Mouse (Mus musculus): ENCODE measurements at regions not wholly inside any gene's neighbourhood (a gene's known extent, or its start where the extent isn't known, plus 50 kb on each side); places are given as distances from the start of the nearest gene placed in this dataset.

GRCm38 (mm10) chr17:9759421-9759852, 89.9 kb upstream of the Pabpc6 start:
- H3K4me2 ChIP-seq (replicated peaks) = no peak overlapping the region
- no peaks in the 10 kb centered on the region; the same call in none of the 2 replicates for H3K27me3 ChIP-seq (replicated peaks)
- H3K27ac ChIP-seq = no peak overlapping the region
- H3K4me3 ChIP-seq (replicated peaks) = no peak overlapping the region
- no peaks in the 10 kb centered on the region for H3K9me3 ChIP-seq
- no peak for ATAC-seq
- H3K36me3 ChIP-seq = no peaks in the 10 kb centered on the region
- no peaks in the 10 kb centered on the region for H3K4me1 ChIP-seq (replicated peaks)
- H3K9ac ChIP-seq = no peak overlapping the region
- WGBS = 40% methylated on average over 7 of the region's 7 CpGs

- no peaks in the 10 kb centered on the region for H3K36me3 ChIP-seq
- H3K4me2 ChIP-seq (replicated peaks) = no peak overlapping the region
- no peaks in the 10 kb centered on the region; the same call in none of the 2 replicates for H3K27me3 ChIP-seq (replicated peaks)
- no peak overlapping the region for H3K4me3 ChIP-seq (replicated peaks)
- H3K9me3 ChIP-seq = no peaks in the 10 kb centered on the region
- H3K27ac ChIP-seq = no peak overlapping the region
- 97% methylated on average over 4 of the region's 4 CpGs for WGBS
- no peak for ATAC-seq
- no peak overlapping the region for H3K9ac ChIP-seq
- no peaks in the 10 kb centered on the region for H3K4me1 ChIP-seq (replicated peaks)
Measured at GRCm38 (mm10) chr17:9757725-9758251, 88.3 kb upstream of the Pabpc6 start.

GRCm38 (mm10) chr17:9756675-9757074, 87.2 kb upstream of the Pabpc6 start:
- Histone ChIP-seq H3K4me2 (replicated peaks) (no peak overlapping the region), H3K4me1 (replicated peaks) (no peaks in the 10 kb centered on the region), H3K9me3 (no peaks in the 10 kb centered on the region), H3K27ac (no peak overlapping the region), H3K4me3 (replicated peaks) (no peak overlapping the region), H3K36me3 (no peaks in the 10 kb centered on the region), H3K9ac (no peak overlapping the region), H3K27me3 (replicated peaks) (no peaks in the 10 kb centered on the region; the same call in none of the 2 replicates)
- 82% methylated on average over 12 of the region's 12 CpGs for WGBS
- ATAC-seq = no peak

GRCm38 (mm10) chr17:9756196-9756595, 86.7 kb upstream of the Pabpc6 start:
- 60% methylated on average over 3 of the region's 3 CpGs for WGBS
- no peaks in the 10 kb centered on the region for H3K36me3 ChIP-seq
- no peaks in the 10 kb centered on the region for H3K9me3 ChIP-seq
- H3K27me3 ChIP-seq (replicated peaks) = no peaks in the 10 kb centered on the region; the same call in none of the 2 replicates
- no peak overlapping the region for H3K27ac ChIP-seq
- no peak overlapping the region for H3K9ac ChIP-seq
- no peak overlapping the region for H3K4me3 ChIP-seq (replicated peaks)
- no peaks in the 10 kb centered on the region for H3K4me1 ChIP-seq (replicated peaks)
- no peak for ATAC-seq
- H3K4me2 ChIP-seq (replicated peaks) = no peak overlapping the region

- no peaks in the 10 kb centered on the region for H3K9me3 ChIP-seq
- H3K27ac ChIP-seq = no peak overlapping the region
- no peak overlapping the region for H3K4me3 ChIP-seq (replicated peaks)
- ATAC-seq = no peak
- H3K4me1 ChIP-seq (replicated peaks) = no peaks in the 10 kb centered on the region
- no peaks in the 10 kb centered on the region for H3K36me3 ChIP-seq
- H3K27me3 ChIP-seq (replicated peaks) = no peaks in the 10 kb centered on the region; the same call in none of the 2 replicates
- H3K9ac ChIP-seq = no peak overlapping the region
- WGBS = 81% methylated on average over 4 of the region's 4 CpGs
- H3K4me2 ChIP-seq (replicated peaks) = no peak overlapping the region
Measured at GRCm38 (mm10) chr17:9755576-9755975, 86.1 kb upstream of the Pabpc6 start.

- no peaks in the 10 kb centered on the region for H3K4me1 ChIP-seq (replicated peaks)
- H3K4me2 ChIP-seq (replicated peaks) = no peak overlapping the region
- no peak for ATAC-seq
- H3K9me3 ChIP-seq = no peaks in the 10 kb centered on the region
- H3K36me3 ChIP-seq = no peaks in the 10 kb centered on the region
- no peaks in the 10 kb centered on the region; the same call in none of the 2 replicates for H3K27me3 ChIP-seq (replicated peaks)
- H3K27ac ChIP-seq = no peak overlapping the region
- no peak overlapping the region for H3K9ac ChIP-seq
- H3K4me3 ChIP-seq (replicated peaks) = no peak overlapping the region
- 88% methylated on average over 2 of the region's 2 CpGs for WGBS
Measured at GRCm38 (mm10) chr17:9754884-9755405, 85.4 kb upstream of the Pabpc6 start.

GRCm38 (mm10) chr17:9752848-9753247, 83.3 kb upstream of the Pabpc6 start:
- Histone ChIP-seq H3K4me2 (replicated peaks) (no peak overlapping the region), H3K9ac (no peak overlapping the region), H3K4me1 (replicated peaks) (no peaks in the 10 kb centered on the region), H3K27ac (no peak overlapping the region), H3K9me3 (no peaks in the 10 kb centered on the region), H3K36me3 (no peaks in the 10 kb centered on the region), H3K27me3 (replicated peaks) (no peaks in the 10 kb centered on the region; the same call in none of the 2 replicates), H3K4me3 (replicated peaks) (no peak overlapping the region)
- ATAC-seq = no peak
- WGBS = 82% methylated on average over 4 of the region's 4 CpGs

GRCm38 (mm10) chr17:9751348-9752170, 82.0 kb upstream of the Pabpc6 start:
- no peak overlapping the region for H3K4me3 ChIP-seq (replicated peaks)
- no peak overlapping the region for H3K27ac ChIP-seq
- H3K9ac ChIP-seq = no peak overlapping the region
- no peaks in the 10 kb centered on the region for H3K9me3 ChIP-seq
- WGBS = 51% methylated on average over 13 of the region's 13 CpGs
- no peaks in the 10 kb centered on the region for H3K36me3 ChIP-seq
- ATAC-seq = no peak
- no peak overlapping the region for H3K4me2 ChIP-seq (replicated peaks)
- no peaks in the 10 kb centered on the region for H3K4me1 ChIP-seq (replicated peaks)
- no peaks in the 10 kb centered on the region for H3K27me3 ChIP-seq (replicated peaks)

GRCm38 (mm10) chr17:9750046-9750445, 80.5 kb upstream of the Pabpc6 start:
- no peaks in the 10 kb centered on the region for H3K36me3 ChIP-seq
- no peak overlapping the region for H3K27ac ChIP-seq
- H3K9me3 ChIP-seq = no peaks in the 10 kb centered on the region
- no peak overlapping the region for H3K4me2 ChIP-seq (replicated peaks)
- ATAC-seq = no peak
- no peak overlapping the region for H3K9ac ChIP-seq
- 85% methylated on average over 8 of the region's 8 CpGs for WGBS
- no peaks in the 10 kb centered on the region for H3K27me3 ChIP-seq (replicated peaks)
- H3K4me1 ChIP-seq (replicated peaks) = no peaks in the 10 kb centered on the region
- H3K4me3 ChIP-seq (replicated peaks) = no peak overlapping the region

GRCm38 (mm10) chr17:9749301-9749700, 79.8 kb upstream of the Pabpc6 start:
- 96% methylated on average over 3 of the region's 3 CpGs for WGBS
- no peaks in the 10 kb centered on the region for H3K27me3 ChIP-seq (replicated peaks)
- H3K9ac ChIP-seq = no peak overlapping the region
- H3K4me2 ChIP-seq (replicated peaks) = no peak overlapping the region
- no peaks in the 10 kb centered on the region for H3K36me3 ChIP-seq
- ATAC-seq = no peak
- no peaks in the 10 kb centered on the region for H3K9me3 ChIP-seq
- no peak overlapping the region for H3K27ac ChIP-seq
- no peaks in the 10 kb centered on the region for H3K4me1 ChIP-seq (replicated peaks)
- H3K4me3 ChIP-seq (replicated peaks) = no peak overlapping the region

GRCm38 (mm10) chr17:9747893-9748292, 78.4 kb upstream of the Pabpc6 start:
- no peak for ATAC-seq
- no peak overlapping the region for H3K9ac ChIP-seq
- no peak overlapping the region for H3K27ac ChIP-seq
- H3K27me3 ChIP-seq (replicated peaks) = no peaks in the 10 kb centered on the region
- WGBS = 82% methylated on average over 2 of the region's 2 CpGs
- no peaks in the 10 kb centered on the region for H3K36me3 ChIP-seq
- no peaks in the 10 kb centered on the region for H3K4me1 ChIP-seq (replicated peaks)
- no peaks in the 10 kb centered on the region for H3K9me3 ChIP-seq
- no peak overlapping the region for H3K4me3 ChIP-seq (replicated peaks)
- no peak overlapping the region for H3K4me2 ChIP-seq (replicated peaks)

GRCm38 (mm10) chr17:9743342-9743741, 73.8 kb upstream of the Pabpc6 start:
- Histone ChIP-seq H3K9ac (no peak overlapping the region), H3K27me3 (replicated peaks) (no peaks in the 10 kb centered on the region), H3K9me3 (no peaks in the 10 kb centered on the region), H3K4me2 (replicated peaks) (no peak overlapping the region), H3K36me3 (no peaks in the 10 kb centered on the region), H3K4me1 (replicated peaks) (no peaks in the 10 kb centered on the region), H3K27ac (no peak overlapping the region), H3K4me3 (replicated peaks) (no peak overlapping the region)
- ATAC-seq = no peak
- WGBS = 89% methylated on average over 5 of the region's 5 CpGs

GRCm38 (mm10) chr17:9741321-9741720, 71.8 kb upstream of the Pabpc6 start:
- no peak overlapping the region for H3K9ac ChIP-seq
- H3K4me1 ChIP-seq (replicated peaks) = no peaks in the 10 kb centered on the region
- H3K9me3 ChIP-seq = no peaks in the 10 kb centered on the region
- no peak for ATAC-seq
- no peak overlapping the region for H3K4me3 ChIP-seq (replicated peaks)
- H3K27me3 ChIP-seq (replicated peaks) = no peaks in the 10 kb centered on the region
- 84% methylated on average over 5 of the region's 5 CpGs for WGBS
- no peak overlapping the region for H3K4me2 ChIP-seq (replicated peaks)
- H3K36me3 ChIP-seq = no peaks in the 10 kb centered on the region
- H3K27ac ChIP-seq = no peak overlapping the region
